18 mouse cellular contexts compared by ENCODE assay signal in genomic region chr9:96320551-96320980, GRCm38 (mm10). TPM values are rescaled to one million over a fixed set of nuclear protein-coding genes. Genes with fewer than 3 reads are reported as not detected.
DNase-seq lines count a peak whose midpoint lies in the region; ATAC-seq lines count a peak whose summit lies in the region.
"Had no signal": no experiment of that assay in that cellular context is flagged by ENCODE, and none has a peak within 500 bp of the region (broad histone marks: within the 10 kb centered on the region; RNA-seq: fewer than 3 reads in every experiment).

No protein-coding gene starts in this region.

- ATAC-seq in kidney, embryonic 14.5 days (ENCODE audit: low FRiP score, low TSS enrichment), result no peak
- ATAC-seq: activated CD4-positive, CD25-positive, alpha-beta regulatory T cell, adult 4 months; inflammation-experienced regulatory T-cells, adult 6 months; liver, embryonic 12.5 days; midbrain, embryonic 16.5 days had no signal

- H3K27ac ChIP-seq in kidney, embryonic 14.5 days (ENCODE audit: low read depth, low read length), result no peak overlapping the region
- H3K27ac ChIP-seq: embryonic facial prominence, embryonic 13.5 days; forebrain, embryonic 12.5 days; heart, embryonic 15.5 days; liver, embryonic 12.5 days; neural tube, embryonic 13.5 days had no signal

- DNase-seq in kidney, postnatal 10 days, result peak; percentile 25
- peak; percentile 51 to 56 for DNase-seq in left cerebral cortex, postnatal 10 days (ENCODE audit: extremely low spot score in 1 of 2, low spot score in 2 of 2)
- peak; percentile 34 to 45 for DNase-seq in left cerebral cortex, postnatal 36 days (ENCODE audit: low spot score in 2 of 2)
- peak; percentile 15 to 28 for DNase-seq in right cerebral cortex, adult 2 months (ENCODE audit: low spot score in 2 of 2)
- DNase-seq in ovary, postnatal 14 days (ENCODE audit: low spot score), result no peak
- DNase-seq in liver, result no peak
- DNase-seq: cerebellum, adult 18-20 months; kidney, postnatal 25 days; thymus, postnatal 4 days had no signal

- H3K4me3 ChIP-seq in kidney, embryonic 14.5 days (ENCODE audit: low read length), result no peak overlapping the region
- H3K4me3 ChIP-seq: embryonic facial prominence, embryonic 13.5 days; forebrain, embryonic 12.5 days; heart, embryonic 15.5 days; liver, embryonic 12.5 days; neural tube, embryonic 13.5 days had no signal

- no peaks in the 10 kb centered on the region for H3K27me3 ChIP-seq in kidney, embryonic 14.5 days (ENCODE audit: control insufficient read depth, insufficient read depth, low read length)
- H3K27me3 ChIP-seq: embryonic facial prominence, embryonic 13.5 days; forebrain, embryonic 12.5 days; heart, embryonic 15.5 days; liver, embryonic 12.5 days; neural tube, embryonic 13.5 days had no signal

- H3K4me1 ChIP-seq in kidney, embryonic 14.5 days (ENCODE audit: control insufficient read depth, insufficient read depth, low read length), result no peaks in the 10 kb centered on the region
- H3K4me1 ChIP-seq: embryonic facial prominence, embryonic 13.5 days; liver, embryonic 12.5 days had no signal

- intact Hi-C loops in left cerebral cortex, postnatal 10 days (cut with DNase I), result no loop called here
- intact Hi-C loops in left cerebral cortex, postnatal 36 days (cut with DNase I), result no loop called here

- no peaks in the 10 kb centered on the region for H3K9me3 ChIP-seq in kidney, embryonic 14.5 days (ENCODE audit: control insufficient read depth, low read length)
- H3K9me3 ChIP-seq: embryonic facial prominence, embryonic 13.5 days; forebrain, embryonic 12.5 days; heart, embryonic 15.5 days; liver, embryonic 12.5 days; neural tube, embryonic 13.5 days had no signal

- no peak overlapping the region for H3K9ac ChIP-seq in kidney, embryonic 14.5 days (ENCODE audit: low read depth, low read length)
- H3K9ac ChIP-seq: embryonic facial prominence, embryonic 13.5 days; forebrain, embryonic 12.5 days; heart, embryonic 15.5 days; liver, embryonic 12.5 days; neural tube, embryonic 13.5 days had no signal

- no peak overlapping the region for H3K4me2 ChIP-seq in kidney, embryonic 14.5 days (replicated peaks; ENCODE audit: low read depth, low read length)
- H3K4me2 ChIP-seq: embryonic facial prominence, embryonic 13.5 days; forebrain, embryonic 12.5 days; heart, embryonic 15.5 days; liver, embryonic 12.5 days; neural tube, embryonic 13.5 days had no signal

- peaks cover 22% of the 10 kb centered on the region; the same call in 1 of the 2 replicates for H3K36me3 ChIP-seq in kidney, embryonic 14.5 days (ENCODE audit: control insufficient read depth, insufficient read depth, low read length)

- 78% methylated on average over 6 of the region's 6 CpGs for WGBS in kidney, embryonic 14.5 days

RNA-seq across cellular contexts. Expression of gene Atp1b3, which starts 43.7 kb away (rescaled TPM):
- 126 and 179 TPM in 2 replicates for polyA plus RNA-seq in kidney, embryonic 14.5 days (2014; fragmentation: Nextera tagmentation; extraction: Ambion mirVana)
- 10 to 100 TPM; 90.9 to 96.4 TPM for total RNA-seq in left cerebral cortex, postnatal 10 days (2021)
- 10 to 100 TPM; 81.4 to 90.6 TPM for total RNA-seq in left cerebral cortex, postnatal 36 days (2021)

Comparison
In these comparisons a context has a peak if more than half of its experiments do, and no peak if none do; other contexts are left out.
1. DNase-seq: peak in kidney, postnatal 10 days (single experiment), left cerebral cortex, postnatal 10 days (2 of 2), left cerebral cortex, postnatal 36 days (2 of 2) and right cerebral cortex, adult 2 months (2 of 2); none in ovary, postnatal 14 days (single experiment) and liver (single experiment).